Mouse (Mus musculus): ENCODE measurements around the gene Zfr.

- TF ChIP-seq GATA1 (IDR thresholded peaks at IDR 0.05; ENCODE audit: borderline replicate concordance, low read length) (no peak), FLI1 (IDR thresholded peaks at IDR 0.05; ENCODE audit: low read length) (no peak)
Observed at GRCm38 (mm10) chr15:12195966-12196365, 78.3 kb downstream of the Zfr start.

Data from megakaryocyte, embryonic 14.5 days (primary cell).